Mouse (Mus musculus): Measurements from ENCODE around the gene Atf3. TPM values are rescaled to one million over a fixed set of nuclear protein-coding genes. Genes with fewer than 3 reads are reported as not detected.

Atf3 gene
- polyA plus RNA-seq (2012; rRNA removed): 0.16 TPM in 1 of 2 replicates, not detected in the other

DNA sequence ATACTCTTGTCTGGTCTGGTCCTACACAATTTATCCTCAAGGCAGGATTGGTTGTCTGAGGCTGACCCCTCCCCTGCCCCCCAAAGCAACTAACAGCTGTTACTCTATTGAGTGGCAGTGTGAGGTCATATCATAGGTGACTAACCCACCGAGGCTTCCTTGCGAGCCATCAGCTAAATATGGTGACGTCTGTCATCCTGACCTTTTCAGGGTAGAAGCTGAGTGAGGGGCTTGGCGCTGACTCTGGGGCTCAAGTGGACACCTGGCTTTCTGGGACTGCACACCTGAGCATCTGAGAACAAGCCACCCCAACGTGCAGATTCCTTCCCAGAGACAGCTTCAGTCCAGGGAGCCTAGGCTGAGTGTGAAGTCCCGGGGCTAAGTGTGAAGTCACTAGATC is at the start of gene Atf3:
TSS of gene Atf3 (minus strand) at position 101 of the 400 bp plus-strand sequence.
- Histone ChIP-seq H3K36me3 (ENCODE audit: control insufficient read depth, insufficient read depth, low read length) (no peaks in the 10 kb centered on the region), H3K4me3 (ENCODE audit: control insufficient read depth, low read depth, low read length) (no peak within 1 kb of the TSS), H3K27me3 (ENCODE audit: control insufficient read depth, insufficient read depth, low read length) (no peaks in the 10 kb centered on the region), H3K27ac (ENCODE audit: control insufficient read depth, insufficient read depth, low read depth, low read length) (no peak within 1 kb of the TSS), H3K4me1 (ENCODE audit: control insufficient read depth, insufficient read depth, low read length) (peaks cover 5% of the 10 kb centered on the region)
- TF ChIP-seq POLR2A (IDR thresholded peaks at IDR 0.05; ENCODE audit: control insufficient read depth, low read depth, low read length) (no peak), CTCF (IDR thresholded peaks at IDR 0.05; ENCODE audit: control insufficient read depth, insufficient read depth, insufficient replicate concordance, low read depth, low read length) (no peak)

DNA sequence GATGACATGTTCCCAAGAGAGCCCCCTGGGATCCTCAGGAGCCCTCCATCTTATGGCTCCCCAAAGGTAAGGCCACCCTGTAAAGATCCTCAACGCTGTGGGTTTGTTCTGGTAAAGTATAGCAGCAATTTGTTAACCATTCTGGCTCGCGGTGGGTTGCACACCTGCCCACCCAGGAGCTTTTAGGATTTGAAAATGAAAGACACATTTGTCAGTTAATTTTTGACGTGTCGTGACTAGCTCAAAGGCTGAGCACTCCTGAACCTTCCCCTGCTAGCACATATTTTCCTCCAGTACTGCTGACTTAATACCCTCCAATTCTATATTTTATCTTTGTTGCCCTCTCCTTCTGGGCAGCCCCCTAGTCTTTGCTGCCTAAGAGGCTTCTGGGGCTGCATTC is 49.3 kb upstream of the Atf3 start:
- no peak overlapping the region for H3K27ac ChIP-seq (ENCODE audit: control insufficient read depth, insufficient read depth, low read depth, low read length)
- TF ChIP-seq POLR2A (IDR thresholded peaks at IDR 0.05; ENCODE audit: control insufficient read depth, low read depth, low read length) (no peak), CTCF (IDR thresholded peaks at IDR 0.05; ENCODE audit: control insufficient read depth, insufficient read depth, insufficient replicate concordance, low read depth, low read length) (no peak)

GRCm38 (mm10) chr1:191263471-191263870 is 45.6 kb upstream of the Atf3 start:
- H3K4me3 ChIP-seq (ENCODE audit: control insufficient read depth, low read depth, low read length): no peak overlapping the region
- no peak overlapping the region for H3K27ac ChIP-seq (ENCODE audit: control insufficient read depth, insufficient read depth, low read depth, low read length)
- no peaks in the 10 kb centered on the region for H3K4me1 ChIP-seq (ENCODE audit: control insufficient read depth, insufficient read depth, low read length)
- H3K36me3 ChIP-seq (ENCODE audit: control insufficient read depth, insufficient read depth, low read length): no peaks in the 10 kb centered on the region
- TF ChIP-seq CTCF (IDR thresholded peaks at IDR 0.05; ENCODE audit: control insufficient read depth, insufficient read depth, insufficient replicate concordance, low read depth, low read length) (no peak), POLR2A (IDR thresholded peaks at IDR 0.05; ENCODE audit: control insufficient read depth, low read depth, low read length) (no peak)
- H3K27me3 ChIP-seq (ENCODE audit: control insufficient read depth, insufficient read depth, low read length): no peaks in the 10 kb centered on the region

More for the DNA sequence above, 49.3 kb upstream of the Atf3 start:
- Histone ChIP-seq H3K4me3 (ENCODE audit: control insufficient read depth, low read depth, low read length) (no peak overlapping the region), H3K36me3 (ENCODE audit: control insufficient read depth, insufficient read depth, low read length) (no peaks in the 10 kb centered on the region), H3K4me1 (ENCODE audit: control insufficient read depth, insufficient read depth, low read length) (no peaks in the 10 kb centered on the region), H3K27me3 (ENCODE audit: control insufficient read depth, insufficient read depth, low read length) (no peaks in the 10 kb centered on the region)

- H3K36me3 ChIP-seq (ENCODE audit: control insufficient read depth, insufficient read depth, low read length): no peaks in the 10 kb centered on the region
Observed at GRCm38 (mm10) chr1:191261861-191262260, 44.0 kb upstream of the Atf3 start.

GRCm38 (mm10) chr1:191259661-191260060 is 41.8 kb upstream of the Atf3 start:
- no peak for TF ChIP-seq POLR2A (IDR thresholded peaks at IDR 0.05; ENCODE audit: control insufficient read depth, low read depth, low read length)
- TF ChIP-seq CTCF (IDR thresholded peaks at IDR 0.05; ENCODE audit: control insufficient read depth, insufficient read depth, insufficient replicate concordance, low read depth, low read length): no peak
- Histone ChIP-seq H3K4me3 (ENCODE audit: control insufficient read depth, low read depth, low read length) (no peak overlapping the region), H3K27ac (ENCODE audit: control insufficient read depth, insufficient read depth, low read depth, low read length) (no peak overlapping the region), H3K4me1 (ENCODE audit: control insufficient read depth, insufficient read depth, low read length) (no peaks in the 10 kb centered on the region), H3K27me3 (ENCODE audit: control insufficient read depth, insufficient read depth, low read length) (no peaks in the 10 kb centered on the region), H3K36me3 (ENCODE audit: control insufficient read depth, insufficient read depth, low read length) (no peaks in the 10 kb centered on the region)

More at GRCm38 (mm10) chr1:191261861-191262260, 44.0 kb upstream of the Atf3 start:
- Histone ChIP-seq H3K27me3 (ENCODE audit: control insufficient read depth, insufficient read depth, low read length) (no peaks in the 10 kb centered on the region), H3K4me1 (ENCODE audit: control insufficient read depth, insufficient read depth, low read length) (no peaks in the 10 kb centered on the region), H3K27ac (ENCODE audit: control insufficient read depth, insufficient read depth, low read depth, low read length) (no peak overlapping the region), H3K4me3 (ENCODE audit: control insufficient read depth, low read depth, low read length) (no peak overlapping the region)
- TF ChIP-seq CTCF (IDR thresholded peaks at IDR 0.05; ENCODE audit: control insufficient read depth, insufficient read depth, insufficient replicate concordance, low read depth, low read length) (no peak), POLR2A (IDR thresholded peaks at IDR 0.05; ENCODE audit: control insufficient read depth, low read depth, low read length) (no peak)

- H3K27ac ChIP-seq (ENCODE audit: control insufficient read depth, insufficient read depth, low read depth, low read length): no peak overlapping the region
- no peaks in the 10 kb centered on the region for H3K27me3 ChIP-seq (ENCODE audit: control insufficient read depth, insufficient read depth, low read length)
- no peak overlapping the region for H3K4me3 ChIP-seq (ENCODE audit: control insufficient read depth, low read depth, low read length)
- TF ChIP-seq CTCF (IDR thresholded peaks at IDR 0.05; ENCODE audit: control insufficient read depth, insufficient read depth, insufficient replicate concordance, low read depth, low read length) (no peak), POLR2A (IDR thresholded peaks at IDR 0.05; ENCODE audit: control insufficient read depth, low read depth, low read length) (no peak)
- no peaks in the 10 kb centered on the region for H3K36me3 ChIP-seq (ENCODE audit: control insufficient read depth, insufficient read depth, low read length)
- H3K4me1 ChIP-seq (ENCODE audit: control insufficient read depth, insufficient read depth, low read length): no peaks in the 10 kb centered on the region
Observed at GRCm38 (mm10) chr1:191259121-191259520, 41.3 kb upstream of the Atf3 start.

DNA sequence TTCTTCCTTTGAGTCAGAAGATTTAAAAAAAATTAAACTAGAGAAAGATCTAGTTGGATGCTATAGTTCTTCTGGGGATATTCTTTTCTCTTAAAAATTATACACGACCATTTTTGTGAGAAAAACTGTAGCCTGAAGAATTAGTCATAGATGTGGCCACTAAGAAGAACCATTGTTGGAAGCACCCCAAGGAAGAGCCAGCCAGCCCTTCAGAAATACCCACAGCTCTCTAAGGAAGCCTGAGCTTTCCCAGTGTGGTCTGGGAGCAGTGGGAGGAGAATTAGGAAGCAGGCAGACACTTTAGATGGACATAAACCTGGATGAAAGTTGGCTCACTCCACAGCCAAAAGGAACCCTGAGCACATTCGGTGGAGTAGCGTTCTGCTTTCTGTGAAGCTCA is 40.7 kb upstream of the Atf3 start:
- TF ChIP-seq CTCF (IDR thresholded peaks at IDR 0.05; ENCODE audit: control insufficient read depth, insufficient read depth, insufficient replicate concordance, low read depth, low read length): no peak
- no peak for TF ChIP-seq POLR2A (IDR thresholded peaks at IDR 0.05; ENCODE audit: control insufficient read depth, low read depth, low read length)
- Histone ChIP-seq H3K4me3 (ENCODE audit: control insufficient read depth, low read depth, low read length) (no peak overlapping the region), H3K36me3 (ENCODE audit: control insufficient read depth, insufficient read depth, low read length) (no peaks in the 10 kb centered on the region), H3K27me3 (ENCODE audit: control insufficient read depth, insufficient read depth, low read length) (no peaks in the 10 kb centered on the region), H3K4me1 (ENCODE audit: control insufficient read depth, insufficient read depth, low read length) (no peaks in the 10 kb centered on the region), H3K27ac (ENCODE audit: control insufficient read depth, insufficient read depth, low read depth, low read length) (no peak overlapping the region)

GRCm38 (mm10) chr1:191257981-191258380 is 40.1 kb upstream of the Atf3 start:
- H3K27me3 ChIP-seq (ENCODE audit: control insufficient read depth, insufficient read depth, low read length): no peaks in the 10 kb centered on the region
- TF ChIP-seq CTCF (IDR thresholded peaks at IDR 0.05; ENCODE audit: control insufficient read depth, insufficient read depth, insufficient replicate concordance, low read depth, low read length): no peak
- TF ChIP-seq POLR2A (IDR thresholded peaks at IDR 0.05; ENCODE audit: control insufficient read depth, low read depth, low read length): no peak
- no peak overlapping the region for H3K27ac ChIP-seq (ENCODE audit: control insufficient read depth, insufficient read depth, low read depth, low read length)
- no peak overlapping the region for H3K4me3 ChIP-seq (ENCODE audit: control insufficient read depth, low read depth, low read length)
- H3K36me3 ChIP-seq (ENCODE audit: control insufficient read depth, insufficient read depth, low read length): no peaks in the 10 kb centered on the region
- H3K4me1 ChIP-seq (ENCODE audit: control insufficient read depth, insufficient read depth, low read length): no peaks in the 10 kb centered on the region

Data from testis, adult 2 months (tissue).